Mouse (Mus musculus) hindbrain, embryonic 12.5 days (tissue): ENCODE measurements around the gene Cacnb1. TPM values are rescaled to one million over a fixed set of nuclear protein-coding genes. Genes with fewer than 3 reads are reported as not detected.

Source experiments
- ATAC-seq: fragments of 200-750 bp; cut with Nextera tagmentation; 2 replicates; pipeline ENCODE4 v1.8.0; 2017; ENCODE audit warnings: moderate TSS enrichment; ENCODE audit not compliant: low FRiP score
- H3K27ac ChIP-seq: fragments of 300-500 bp; sonication (generic); 2 replicates; pipeline ENCODE4 v1.5.1; 2016; ENCODE audit warnings: mild to moderate bottlenecking
- H3K27me3 ChIP-seq: fragments of 300-500 bp; sonication (generic); 2 replicates; pipeline ENCODE4 v1.6.1; 2016; ENCODE audit warnings: mild to moderate bottlenecking
- H3K36me3 ChIP-seq: fragments of 300-500 bp; sonication (generic); 2 replicates; pipeline ENCODE4 v1.6.1; 2016; ENCODE audit warnings: mild to moderate bottlenecking
- H3K4me1 ChIP-seq: fragments of 300-500 bp; sonication (generic); 2 replicates; pipeline ENCODE4 v1.6.1; 2016
- H3K4me2 ChIP-seq: fragments of 300-500 bp; sonication (generic); replicated peaks from 2 replicates; pipeline ENCODE4 v1.6.1; 2016; ENCODE audit warnings: mild to moderate bottlenecking
- H3K4me3 ChIP-seq: fragments of 300-500 bp; sonication (generic); 2 replicates; pipeline ENCODE4 v1.5.1; 2016; ENCODE audit warnings: mild to moderate bottlenecking
- H3K9ac ChIP-seq: fragments of 300-500 bp; sonication (generic); 2 replicates; pipeline ENCODE4 v1.6.1; 2016; ENCODE audit warnings: mild to moderate bottlenecking, moderate library complexity
- H3K9me3 ChIP-seq: fragments of 300-500 bp; sonication (generic); replicated peaks from 2 replicates; pipeline ENCODE4 v1.6.1; 2016; ENCODE audit warnings: mild to moderate bottlenecking
- WGBS: fragments of 180-500 bp; shearing (Covaris S2); methylation state at CpG from one replicate; pipeline ENCODE4 v1.1.7; 2016; 5-methylcytosine and 5-hydroxymethylcytosine counted together
- microRNA-seq: library from miRNA; unstranded; fragments of <30 nt; microRNA quantifications from one replicate; pipeline ENCODE4, GENCODE M21; 2017
- polyA plus RNA-seq: library from polyadenylated mRNA; unstranded; fragments of >200 nt; fragmentation: Nextera tagmentation; extraction: Ambion mirVana; gene quantifications from 2 replicates; pipeline ENCODE4 v1.2.1, GENCODE M21; 2016

Cacnb1 gene
- polyA plus RNA-seq, 1 experiment from 2014 or later: 39.6 TPM

DNA sequence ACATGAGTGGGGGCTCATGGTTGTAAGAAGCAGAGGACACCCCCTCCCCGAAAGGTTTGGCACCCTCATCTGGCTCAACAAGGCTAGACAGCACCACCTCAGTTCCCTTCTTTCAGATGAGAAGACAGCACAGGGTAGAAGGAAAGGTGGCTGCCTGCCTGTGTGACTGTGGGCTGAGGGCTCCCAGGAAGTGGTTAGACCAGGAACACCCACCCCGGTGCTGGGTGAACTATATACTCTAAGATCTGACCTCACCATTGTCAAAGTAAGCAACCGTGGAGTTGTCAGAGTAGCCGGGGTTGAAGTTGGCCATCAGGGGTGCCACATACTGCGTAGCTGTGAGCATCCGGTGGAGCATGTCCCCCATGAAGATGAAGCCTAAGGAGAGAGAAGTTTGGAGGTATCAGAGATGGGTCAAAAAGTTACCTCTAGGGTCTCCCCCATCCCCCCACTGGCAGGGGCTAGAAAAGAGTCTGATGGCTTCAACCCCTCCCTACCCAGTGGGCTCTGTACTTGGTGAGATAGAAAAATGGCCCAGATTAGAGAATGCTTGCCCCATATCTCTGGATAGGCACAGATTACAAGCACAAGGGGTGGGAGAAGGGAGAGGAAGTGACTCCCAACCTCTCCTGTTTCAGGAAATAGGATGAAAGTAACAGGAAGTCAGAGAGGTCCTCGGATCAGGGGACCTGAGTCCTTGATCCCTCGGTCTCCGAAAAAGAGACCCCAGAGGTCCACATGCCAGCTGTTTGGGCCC lies 67.5 kb downstream of the Cacnb1 start:
- no peak for ATAC-seq
- no peaks in the 10 kb centered on the region for H3K9me3 ChIP-seq
- 84% methylated on average over 9 of the region's 9 CpGs for WGBS
- H3K27ac ChIP-seq: no peak overlapping the region
- no peaks in the 10 kb centered on the region for H3K36me3 ChIP-seq
- peaks cover 25% of the 10 kb centered on the region for H3K4me1 ChIP-seq
- no peak overlapping the region for H3K4me2 ChIP-seq
- no peaks in the 10 kb centered on the region; the same call in 1 of the 2 replicates for H3K27me3 ChIP-seq
- H3K9ac ChIP-seq: no peak overlapping the region
- no peak overlapping the region for H3K4me3 ChIP-seq

DNA sequence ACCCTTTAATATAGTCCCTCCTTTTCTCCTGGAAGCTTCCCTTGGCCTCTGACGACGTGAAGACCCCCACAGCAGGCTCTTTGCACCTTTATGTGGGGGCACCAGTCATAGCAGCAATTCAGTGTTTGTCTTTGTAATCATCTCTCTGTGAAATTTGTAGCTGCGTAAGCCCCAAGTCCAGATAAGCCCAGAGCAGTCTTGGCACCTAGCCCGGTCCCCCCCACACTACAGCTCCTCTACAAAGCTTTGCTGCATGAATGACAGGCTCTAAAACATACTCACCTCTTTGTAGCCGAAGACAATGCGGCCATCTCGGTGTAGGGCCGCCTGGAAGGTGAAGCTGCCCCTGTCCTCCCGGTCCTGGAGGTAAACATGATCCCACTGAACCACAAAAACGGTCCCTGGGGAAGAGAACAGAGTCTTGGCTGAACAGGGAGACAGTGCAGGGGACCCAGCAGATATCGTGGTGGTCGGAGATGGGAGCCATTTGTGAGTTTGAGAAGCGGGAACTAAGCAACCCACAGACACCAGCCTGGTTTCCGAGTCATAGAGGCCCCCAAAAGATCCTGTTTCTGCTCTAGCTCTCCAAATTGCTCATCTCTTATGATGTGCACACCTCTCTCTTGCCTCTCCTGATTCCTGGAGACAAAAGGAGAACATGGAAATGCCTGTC lies 68.2 kb downstream of the Cacnb1 start:
- no peaks in the 10 kb centered on the region for H3K9me3 ChIP-seq
- no peak for ATAC-seq
- no peaks in the 10 kb centered on the region; the same call in 1 of the 2 replicates for H3K27me3 ChIP-seq
- peaks cover 31% of the 10 kb centered on the region for H3K4me1 ChIP-seq
- H3K36me3 ChIP-seq: no peaks in the 10 kb centered on the region
- H3K27ac ChIP-seq: no peak overlapping the region
- no peak overlapping the region for H3K9ac ChIP-seq
- no peak overlapping the region for H3K4me2 ChIP-seq
- 78% methylated on average over 14 of the region's 14 CpGs for WGBS
- no peak overlapping the region for H3K4me3 ChIP-seq

GRCm38 (mm10) chr11:97953939-97954275 lies 68.9 kb downstream of the Cacnb1 start:
- H3K9ac ChIP-seq: no peak overlapping the region
- peaks cover 30% of the 10 kb centered on the region for H3K4me1 ChIP-seq
- H3K9me3 ChIP-seq: no peaks in the 10 kb centered on the region
- WGBS: 93% methylated on average over 6 of the region's 6 CpGs
- H3K36me3 ChIP-seq: no peaks in the 10 kb centered on the region
- no peak overlapping the region for H3K4me3 ChIP-seq
- H3K27me3 ChIP-seq: no peaks in the 10 kb centered on the region; the same call in 1 of the 2 replicates
- no peak for ATAC-seq
- H3K4me2 ChIP-seq: no peak overlapping the region
- no peak overlapping the region for H3K27ac ChIP-seq

GRCm38 (mm10) chr11:97953179-97953938 lies 69.5 kb downstream of the Cacnb1 start:
- ATAC-seq: no peak
- H3K9ac ChIP-seq: no peak overlapping the region
- no peaks in the 10 kb centered on the region; the same call in 1 of the 2 replicates for H3K27me3 ChIP-seq
- no peaks in the 10 kb centered on the region for H3K36me3 ChIP-seq
- H3K9me3 ChIP-seq: no peaks in the 10 kb centered on the region
- H3K4me2 ChIP-seq: no peak overlapping the region
- H3K4me3 ChIP-seq: no peak overlapping the region
- peaks cover 30% of the 10 kb centered on the region for H3K4me1 ChIP-seq
- WGBS: 76% methylated on average over 16 of the region's 16 CpGs
- no peak overlapping the region for H3K27ac ChIP-seq

DNA sequence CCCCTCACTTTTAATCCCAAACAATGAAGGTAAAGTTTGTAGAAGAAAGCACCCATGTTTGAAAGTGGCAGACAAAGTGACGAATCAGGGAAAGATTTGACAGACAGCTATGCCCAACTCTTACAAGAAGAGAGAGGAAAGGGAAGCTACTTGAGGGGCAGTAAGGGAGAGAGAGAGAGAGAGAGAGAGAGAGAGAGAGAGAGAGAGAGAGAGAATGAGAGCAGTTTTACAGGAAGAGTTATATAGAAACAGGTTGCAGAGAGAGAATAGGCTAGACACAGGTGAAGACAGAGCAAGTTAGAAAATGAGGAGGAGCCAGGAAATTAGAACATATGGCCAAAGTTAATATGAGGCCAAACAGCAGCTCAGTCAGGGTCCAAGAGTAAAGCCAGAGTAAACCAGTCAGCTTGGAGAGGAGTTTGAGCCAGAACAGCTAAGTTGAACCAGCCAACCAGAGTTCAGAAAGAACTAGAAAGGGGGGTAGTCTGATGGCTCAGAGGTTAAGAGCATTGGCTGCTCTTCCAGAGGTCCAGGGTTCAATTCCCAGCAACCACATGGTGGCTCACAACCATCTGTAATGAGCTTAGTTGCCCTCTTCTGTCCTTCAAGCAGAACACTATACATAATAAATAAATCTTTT lies 70.3 kb downstream of the Cacnb1 start:
- Histone ChIP-seq H3K4me1 (peaks cover 30% of the 10 kb centered on the region), H3K27ac (no peak overlapping the region), H3K9ac (no peak overlapping the region), H3K36me3 (no peaks in the 10 kb centered on the region), H3K4me2 (no peak overlapping the region), H3K9me3 (no peaks in the 10 kb centered on the region), H3K4me3 (no peak overlapping the region), H3K27me3 (no peaks in the 10 kb centered on the region; the same call in 1 of the 2 replicates)
- WGBS: 90% methylated on average over 1 of the region's 1 CpGs
- no peak for ATAC-seq

Small RNA genes lying within 50 kb of the gene (microRNA-seq; reads per million reads assigned to microRNA genes)
- gene Gm27597: not detected

Other genes with a start within 250 kb of the Cacnb1 start
- 0.68 and 0.98 TPM in 2 replicates for gene 1700001P01Rik, start 247.1 kb downstream of the Cacnb1 start, polyA plus RNA-seq
- gene Rpl23, start 240.6 kb downstream of the Cacnb1 start, polyA plus RNA-seq: 347 and 376 TPM in 2 replicates
- gene Lasp1, start 224.0 kb downstream of the Cacnb1 start, polyA plus RNA-seq: 111 and 120 TPM in 2 replicates
- gene B230217C12Rik, start 182.3 kb downstream of the Cacnb1 start, polyA plus RNA-seq: 14.1 and 14.8 TPM in 2 replicates
- gene Fbxo47, start 138.9 kb downstream of the Cacnb1 start, polyA plus RNA-seq: 0.65 and 0.82 TPM in 2 replicates
- gene Plxdc1, start 36.6 kb downstream of the Cacnb1 start, polyA plus RNA-seq: 0.13 and 0.26 TPM in 2 replicates
- gene Arl5c, start 26.9 kb downstream of the Cacnb1 start, polyA plus RNA-seq: 5.7 and 7.0 TPM in 2 replicates
- 675 and 726 TPM in 2 replicates for gene Rpl19, start 3.7 kb upstream of the Cacnb1 start, polyA plus RNA-seq
- gene Stac2, start 30.4 kb upstream of the Cacnb1 start, polyA plus RNA-seq: 2.1 and 2.2 TPM in 2 replicates
- 31.1 and 36.8 TPM in 2 replicates for gene Fbxl20, start 127.4 kb upstream of the Cacnb1 start, polyA plus RNA-seq
- gene Med1, start 170.3 kb upstream of the Cacnb1 start, polyA plus RNA-seq: 74.3 and 84.9 TPM in 2 replicates
- gene Cdk12, start 180.0 kb upstream of the Cacnb1 start, polyA plus RNA-seq: 14.6 and 15.1 TPM in 2 replicates